Mouse (Mus musculus) embryonic facial prominence, embryonic 11.5 days (tissue): ENCODE measurements at regions not wholly inside any gene's neighbourhood (a gene's known extent, or its start where the extent isn't known, plus 50 kb on each side); places are given as distances from the start of the nearest gene placed in this dataset.

Experiments
- ATAC-seq: fragments of 200-750 bp; cut with Nextera tagmentation; replicated peaks from 2 replicates; pipeline ENCODE4 v1.8.0; 2017; ENCODE audit warnings: low read depth; ENCODE audit not compliant: insufficient number of reproducible peaks, low FRiP score, low TSS enrichment
- DNase-seq: peaks from one replicate; pipeline ENCODE4 v3.0.0-alpha.2; 2015; ENCODE audit warnings: low spot score
- H3K27ac ChIP-seq: fragments of 300-500 bp; sonication (generic); replicated peaks from 2 replicates; pipeline ENCODE4 v1.5.1; 2014; ENCODE audit warnings: mild to moderate bottlenecking, low read depth, low read length, control low read depth
- H3K27me3 ChIP-seq: fragments of 300-500 bp; sonication (generic); 2 replicates; pipeline ENCODE4 v1.6.1; 2014; ENCODE audit warnings: mild to moderate bottlenecking, low read length, moderate library complexity, mixed read lengths; ENCODE audit not compliant: control insufficient read depth, insufficient read depth
- H3K36me3 ChIP-seq: fragments of 300-500 bp; sonication (generic); replicated peaks from 2 replicates; pipeline ENCODE4 v1.6.1; 2014; ENCODE audit warnings: low read depth, mild to moderate bottlenecking, low read length, moderate library complexity, mixed read lengths; ENCODE audit not compliant: control insufficient read depth, insufficient read depth
- H3K4me1 ChIP-seq: fragments of 300-500 bp; sonication (generic); 2 replicates; pipeline ENCODE4 v1.6.1; 2014; ENCODE audit warnings: low read length, mixed read lengths; ENCODE audit not compliant: control insufficient read depth, insufficient read depth
- H3K4me2 ChIP-seq: fragments of 300-500 bp; sonication (generic); 2 replicates; pipeline ENCODE4 v1.6.1; 2014; ENCODE audit warnings: low read depth, mild to moderate bottlenecking, control low read depth, low read length, moderate library complexity
- H3K4me3 ChIP-seq: fragments of 300-500 bp; sonication (generic); 2 replicates; pipeline ENCODE4 v1.5.1; 2014; ENCODE audit warnings: low read depth, low read length, control low read depth
- H3K9ac ChIP-seq: fragments of 300-500 bp; sonication (generic); replicated peaks from 2 replicates; pipeline ENCODE4 v1.6.1; 2014; ENCODE audit warnings: mild to moderate bottlenecking, control low read depth, low read length
- H3K9me3 ChIP-seq: fragments of 300-500 bp; sonication (generic); replicated peaks from 2 replicates; pipeline ENCODE4 v1.6.1; 2016; ENCODE audit warnings: mild to moderate bottlenecking, low read length, inconsistent platforms, mixed read lengths; ENCODE audit not compliant: control insufficient read depth
- WGBS: fragments of 180-500 bp; shearing (Covaris S2); extraction: QIAGEN DNeasy Blood & Tissue Kit; methylation state at CpG from one replicate; pipeline ENCODE4 v1.1.7; 2014; 5-methylcytosine and 5-hydroxymethylcytosine counted together

DNA sequence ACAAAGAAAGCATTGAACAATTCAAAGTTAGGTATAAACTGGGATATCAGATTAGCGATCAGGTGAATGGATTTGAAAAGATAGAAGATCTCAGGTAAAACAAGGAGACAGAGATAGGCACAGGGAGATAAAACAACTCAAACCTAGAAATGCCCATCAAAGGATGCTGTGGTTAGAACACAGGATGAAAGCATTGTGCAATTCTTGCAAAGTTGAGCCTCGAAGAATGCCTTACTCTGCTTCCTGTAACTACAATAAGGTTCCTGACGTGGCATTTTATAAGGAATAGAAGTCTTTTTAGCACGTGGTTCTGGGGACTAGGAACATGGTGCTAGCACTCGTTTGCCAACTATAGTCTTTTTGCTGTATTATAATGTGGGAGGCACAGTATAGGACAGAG lies 106.7 kb downstream of the Klf5 start:
- Histone ChIP-seq H3K9ac (no peak overlapping the region), H3K4me3 (no peak overlapping the region), H3K36me3 (no peaks in the 10 kb centered on the region), H3K27me3 (no peaks in the 10 kb centered on the region), H3K4me2 (no peak overlapping the region), H3K9me3 (no peaks in the 10 kb centered on the region), H3K4me1 (no peaks in the 10 kb centered on the region), H3K27ac (no peak overlapping the region)
- no peak for ATAC-seq
- DNase-seq: no peak
- WGBS: 81% methylated on average over 5 of the region's 5 CpGs

GRCm38 (mm10) chr14:99411835-99412234 lies 113.3 kb downstream of the Klf5 start:
- ATAC-seq (no peak), DNase-seq (no peak)
- Histone ChIP-seq H3K27me3 (no peaks in the 10 kb centered on the region), H3K4me2 (no peak overlapping the region), H3K9me3 (no peaks in the 10 kb centered on the region), H3K36me3 (no peaks in the 10 kb centered on the region), H3K27ac (no peak overlapping the region), H3K9ac (no peak overlapping the region), H3K4me3 (no peak overlapping the region), H3K4me1 (no peaks in the 10 kb centered on the region)
- 60% methylated on average over 5 of the region's 5 CpGs for WGBS

- no peaks in the 10 kb centered on the region for H3K36me3 ChIP-seq
- WGBS: 76% methylated on average over 3 of the region's 3 CpGs
- no peaks in the 10 kb centered on the region for H3K4me1 ChIP-seq
- ATAC-seq (no peak), DNase-seq (no peak)
- no peak overlapping the region for H3K9ac ChIP-seq
- H3K9me3 ChIP-seq: no peaks in the 10 kb centered on the region
- no peak overlapping the region for H3K27ac ChIP-seq
- H3K4me3 ChIP-seq: no peak overlapping the region
- H3K27me3 ChIP-seq: no peaks in the 10 kb centered on the region
- H3K4me2 ChIP-seq: no peak overlapping the region
Observed at GRCm38 (mm10) chr14:99416169-99416568, 117.7 kb downstream of the Klf5 start.

GRCm38 (mm10) chr14:99418970-99419369 lies 120.5 kb downstream of the Klf5 start:
- H3K9me3 ChIP-seq: no peaks in the 10 kb centered on the region
- no peak overlapping the region for H3K9ac ChIP-seq
- no peaks in the 10 kb centered on the region for H3K27me3 ChIP-seq
- DNase-seq (no peak), ATAC-seq (no peak)
- 88% methylated on average over 5 of the region's 5 CpGs for WGBS
- no peaks in the 10 kb centered on the region for H3K36me3 ChIP-seq
- H3K27ac ChIP-seq: no peak overlapping the region
- H3K4me1 ChIP-seq: no peaks in the 10 kb centered on the region
- H3K4me3 ChIP-seq: no peak overlapping the region
- H3K4me2 ChIP-seq: no peak overlapping the region

GRCm38 (mm10) chr14:99423334-99423733 lies 124.8 kb downstream of the Klf5 start:
- Histone ChIP-seq H3K4me3 (no peak overlapping the region), H3K9ac (no peak overlapping the region), H3K27me3 (no peaks in the 10 kb centered on the region), H3K4me1 (no peaks in the 10 kb centered on the region), H3K27ac (no peak overlapping the region), H3K36me3 (no peaks in the 10 kb centered on the region), H3K9me3 (no peaks in the 10 kb centered on the region), H3K4me2 (no peak overlapping the region)
- WGBS: 77% methylated on average over 7 of the region's 7 CpGs
- no peak for DNase-seq
- no peak for ATAC-seq

GRCm38 (mm10) chr14:99427049-99427448 lies 128.6 kb downstream of the Klf5 start:
- 89% methylated on average over 3 of the region's 3 CpGs for WGBS
- no peaks in the 10 kb centered on the region for H3K27me3 ChIP-seq
- no peak overlapping the region for H3K4me3 ChIP-seq
- no peak overlapping the region for H3K9ac ChIP-seq
- no peak for DNase-seq
- no peaks in the 10 kb centered on the region for H3K9me3 ChIP-seq
- H3K4me2 ChIP-seq: no peak overlapping the region
- ATAC-seq: no peak
- H3K27ac ChIP-seq: no peak overlapping the region
- no peaks in the 10 kb centered on the region for H3K4me1 ChIP-seq
- H3K36me3 ChIP-seq: no peaks in the 10 kb centered on the region

DNA sequence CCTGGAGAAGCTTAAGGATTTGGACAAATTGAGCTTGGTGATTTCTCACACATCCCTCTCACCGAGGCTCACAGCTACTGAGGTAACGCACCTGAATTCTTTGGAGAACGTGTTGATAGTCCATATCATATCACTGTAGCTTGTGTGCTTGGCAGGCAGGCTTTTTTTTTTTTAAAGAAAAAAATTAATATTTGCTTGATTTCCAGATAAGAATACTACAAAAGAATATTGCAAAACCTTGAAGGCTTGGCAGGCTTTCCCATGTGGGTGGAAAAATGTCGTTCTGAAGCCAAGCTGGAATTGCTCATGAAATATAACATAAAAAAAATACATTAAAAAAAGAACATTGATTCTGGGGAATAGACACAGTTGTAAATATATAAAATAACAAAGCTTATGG lies 131.8 kb downstream of the Klf5 start:
- H3K4me1 ChIP-seq: no peaks in the 10 kb centered on the region
- no peaks in the 10 kb centered on the region for H3K27me3 ChIP-seq
- ATAC-seq (no peak), DNase-seq (no peak)
- no peaks in the 10 kb centered on the region for H3K9me3 ChIP-seq
- H3K9ac ChIP-seq: no peak overlapping the region
- H3K4me2 ChIP-seq: no peak overlapping the region
- H3K4me3 ChIP-seq: no peak overlapping the region
- WGBS: 91% methylated on average over 4 of the region's 4 CpGs
- H3K36me3 ChIP-seq: no peaks in the 10 kb centered on the region
- no peak overlapping the region for H3K27ac ChIP-seq

DNA sequence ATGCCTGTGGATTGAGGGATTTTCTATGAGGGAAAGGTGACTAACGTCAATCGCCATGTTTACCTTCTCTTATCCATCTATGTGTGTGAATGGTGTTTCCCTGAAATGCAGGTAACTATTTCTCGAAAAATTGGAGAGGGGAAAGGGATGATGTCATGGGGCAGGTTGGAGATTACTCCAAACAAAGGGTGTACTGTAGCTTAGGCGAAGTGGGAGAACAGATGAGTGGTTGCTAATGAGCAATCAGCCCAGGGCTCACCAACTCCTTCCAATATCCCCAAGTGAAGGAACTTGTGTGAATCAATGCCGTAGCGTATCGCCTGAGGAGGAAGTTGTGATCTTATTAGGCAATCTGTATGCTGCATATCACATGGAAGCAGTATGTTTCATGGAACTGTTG lies 133.2 kb downstream of the Klf5 start:
- Histone ChIP-seq H3K4me2 (no peak overlapping the region), H3K9me3 (no peaks in the 10 kb centered on the region), H3K27ac (no peak overlapping the region), H3K4me1 (no peaks in the 10 kb centered on the region), H3K36me3 (no peaks in the 10 kb centered on the region), H3K4me3 (no peak overlapping the region), H3K27me3 (no peaks in the 10 kb centered on the region), H3K9ac (no peak overlapping the region)
- DNase-seq (no peak), ATAC-seq (no peak)
- WGBS: 90% methylated on average over 7 of the region's 7 CpGs

DNA sequence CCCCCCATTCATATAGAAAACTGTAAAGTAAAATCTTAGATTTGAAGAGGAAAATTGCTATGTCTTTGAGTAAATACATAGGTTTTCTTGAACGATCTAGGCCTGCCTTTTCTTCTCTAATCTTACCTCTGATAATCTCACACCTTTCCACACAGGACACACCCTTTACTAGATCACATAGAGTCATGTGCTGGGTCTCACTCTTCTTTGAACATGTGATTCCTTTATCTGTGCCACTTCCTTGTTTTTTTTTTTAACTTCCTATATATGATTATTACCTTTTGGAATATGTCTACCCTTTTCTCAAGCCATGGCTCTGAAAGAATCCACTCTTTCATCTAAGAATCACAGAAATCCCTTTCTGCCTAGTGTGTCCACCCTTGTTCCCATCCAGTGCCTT lies 136.2 kb downstream of the Klf5 start:
- Histone ChIP-seq H3K4me3 (no peak overlapping the region), H3K4me1 (no peaks in the 10 kb centered on the region), H3K9me3 (no peaks in the 10 kb centered on the region), H3K4me2 (no peak overlapping the region), H3K9ac (no peak overlapping the region), H3K27ac (no peak overlapping the region), H3K27me3 (no peaks in the 10 kb centered on the region), H3K36me3 (no peaks in the 10 kb centered on the region)
- WGBS: 82% methylated on average over 1 of the region's 1 CpGs
- ATAC-seq (no peak), DNase-seq (no peak)
